Mouse (Mus musculus) hindbrain, embryonic 16.5 days (tissue): ENCODE data around the gene Tcl1b4. TPM values are rescaled to one million over a fixed set of nuclear protein-coding genes. Genes with fewer than 3 reads are reported as not detected.
"Not testable (repeated sequence)": the region's sequence is repeated elsewhere in the genome, so short reads cannot be mapped to it uniquely, and the experiment has no call there.

ENCODE experiments used
- ATAC-seq: fragments of 200-750 bp; cut with Nextera tagmentation; 2 replicates; pipeline ENCODE4 v1.8.0; 2017; ENCODE audit warnings: moderate TSS enrichment, moderate library complexity
- H3K27ac ChIP-seq: fragments of 300-500 bp; sonication (generic); 2 replicates; pipeline ENCODE4 v1.5.1; 2014; ENCODE audit warnings: low read depth, mild to moderate bottlenecking, control low read depth, low read length, moderate library complexity
- H3K27me3 ChIP-seq: fragments of 300-500 bp; sonication (generic); replicated peaks from 2 replicates; pipeline ENCODE4 v1.6.1; 2014; ENCODE audit warnings: low read length; ENCODE audit not compliant: control insufficient read depth, insufficient read depth
- H3K36me3 ChIP-seq: fragments of 300-500 bp; sonication (generic); 2 replicates; pipeline ENCODE4 v1.6.1; 2014; ENCODE audit warnings: mild to moderate bottlenecking, low read length, moderate library complexity, mixed read lengths; ENCODE audit not compliant: control insufficient read depth, insufficient read depth
- H3K4me1 ChIP-seq: fragments of 300-500 bp; sonication (generic); 2 replicates; pipeline ENCODE4 v1.6.1; 2014; ENCODE audit warnings: low read depth, low read length; ENCODE audit not compliant: control insufficient read depth, insufficient read depth
- H3K4me2 ChIP-seq: fragments of 300-500 bp; sonication (generic); 2 replicates; pipeline ENCODE4 v1.6.1; 2014; ENCODE audit warnings: mild to moderate bottlenecking, low read length, control low read depth, moderate library complexity
- H3K4me3 ChIP-seq: fragments of 300-500 bp; sonication (generic); 2 replicates; pipeline ENCODE4 v1.5.1; 2014; ENCODE audit warnings: mild to moderate bottlenecking, low read length, control low read depth, moderate library complexity
- H3K9ac ChIP-seq: fragments of 300-500 bp; sonication (generic); 2 replicates; pipeline ENCODE4 v1.6.1; 2014; ENCODE audit warnings: low read depth, mild to moderate bottlenecking, control low read depth, low read length, moderate library complexity
- H3K9me3 ChIP-seq: fragments of 300-500 bp; sonication (generic); 2 replicates; pipeline ENCODE4 v1.6.1; 2014; ENCODE audit warnings: mild to moderate bottlenecking, low read length, moderate library complexity; ENCODE audit not compliant: control insufficient read depth
- WGBS: fragments of 180-500 bp; shearing (Covaris S2); extraction: QIAGEN DNeasy Blood & Tissue Kit; methylation state at CpG from one replicate; pipeline ENCODE4 v1.1.7; 2014; 5-methylcytosine and 5-hydroxymethylcytosine counted together
- polyA plus RNA-seq: library from polyadenylated mRNA; unstranded; fragments of >200 nt; fragmentation: Nextera tagmentation; extraction: Ambion mirVana; gene quantifications from 2 replicates; pipeline ENCODE4 v1.2.1, GENCODE M21; 2015

The Tcl1b4 gene
- polyA plus RNA-seq: not detected in 2 replicates

- not testable (repeated sequence) for H3K4me3 ChIP-seq, H3K27me3 ChIP-seq, H3K36me3 ChIP-seq, H3K9ac ChIP-seq, H3K4me1 ChIP-seq, H3K4me2 ChIP-seq, H3K9me3 ChIP-seq, H3K27ac ChIP-seq, ATAC-seq
- 75% methylated on average over 1 of the region's 1 CpGs for WGBS
Measured at GRCm38 (mm10) chr12:105201657-105202056, at the start of gene Tcl1b4. TSS of gene Tcl1b4 (plus strand) at chr12:105201957.

GRCm38 (mm10) chr12:105155286-105155685 is 46.5 kb upstream of the Tcl1b4 start:
- 74% methylated on average over 4 of the region's 4 CpGs for whole genome bisulfite sequencing
- H3K9ac ChIP-seq, H3K27ac ChIP-seq, H3K4me1 ChIP-seq, H3K4me3 ChIP-seq, ATAC-seq, H3K9me3 ChIP-seq, H3K4me2 ChIP-seq, H3K36me3 ChIP-seq, H3K27me3 ChIP-seq: not testable (repeated sequence)

GRCm38 (mm10) chr12:105158842-105159241 is 42.9 kb upstream of the Tcl1b4 start:
- ATAC-seq: no peak
- H3K9me3 ChIP-seq: no peaks in the 10 kb centered on the region
- H3K4me1 ChIP-seq: no peaks in the 10 kb centered on the region
- 83% methylated on average over 6 of the region's 6 CpGs for WGBS
- H3K4me2 ChIP-seq: no peak overlapping the region
- no peak overlapping the region for H3K27ac ChIP-seq
- no peak overlapping the region for H3K4me3 ChIP-seq
- no peaks in the 10 kb centered on the region for H3K27me3 ChIP-seq
- no peaks in the 10 kb centered on the region for H3K36me3 ChIP-seq
- no peak overlapping the region for H3K9ac ChIP-seq

GRCm38 (mm10) chr12:105159390-105159789 is 42.4 kb upstream of the Tcl1b4 start, which contains the start of gene Tcl1b1:
TSS of gene Tcl1b1 (plus strand) at chr12:105159690.
- Histone ChIP-seq H3K9ac (no peak within 1 kb of the TSS), H3K36me3 (no peaks in the 10 kb centered on the region), H3K27ac (no peak within 1 kb of the TSS), H3K4me3 (no peak within 1 kb of the TSS), H3K4me1 (no peaks in the 10 kb centered on the region), H3K9me3 (no peaks in the 10 kb centered on the region), H3K27me3 (no peaks in the 10 kb centered on the region), H3K4me2 (no peak within 1 kb of the TSS)
- WGBS: 76% methylated on average over 4 of the region's 4 CpGs
- no peak for ATAC-seq

- no peak overlapping the region for H3K9ac ChIP-seq
- H3K4me2 ChIP-seq: no peak overlapping the region
- no peak for ATAC-seq
- H3K4me1 ChIP-seq: no peaks in the 10 kb centered on the region
- no peaks in the 10 kb centered on the region for H3K27me3 ChIP-seq
- H3K9me3 ChIP-seq: no peaks in the 10 kb centered on the region
- H3K36me3 ChIP-seq: no peaks in the 10 kb centered on the region
- 68% methylated on average over 3 of the region's 3 CpGs for WGBS
- H3K27ac ChIP-seq: no peak overlapping the region
- no peak overlapping the region for H3K4me3 ChIP-seq
Measured at GRCm38 (mm10) chr12:105166734-105167133, 35.0 kb upstream of the Tcl1b4 start.

- WGBS: 86% methylated on average over 2 of the region's 2 CpGs
Measured at GRCm38 (mm10) chr12:105173366-105173765, 28.4 kb upstream of the Tcl1b4 start.

GRCm38 (mm10) chr12:105174318-105174717 is 27.4 kb upstream of the Tcl1b4 start:
- H3K4me1 ChIP-seq, H3K27me3 ChIP-seq, H3K27ac ChIP-seq, H3K36me3 ChIP-seq, H3K4me3 ChIP-seq, H3K9me3 ChIP-seq, H3K4me2 ChIP-seq, H3K9ac ChIP-seq, ATAC-seq: not testable (repeated sequence)
- 37% methylated on average over 2 of the region's 2 CpGs for WGBS

More at GRCm38 (mm10) chr12:105173366-105173765, 28.4 kb upstream of the Tcl1b4 start:
- Histone ChIP-seq H3K9ac (no peak overlapping the region), H3K4me3 (no peak overlapping the region), H3K36me3 (no peaks in the 10 kb centered on the region), H3K27ac (no peak overlapping the region), H3K4me2 (no peak overlapping the region), H3K27me3 (no peaks in the 10 kb centered on the region), H3K4me1 (no peaks in the 10 kb centered on the region), H3K9me3 (no peaks in the 10 kb centered on the region)
- ATAC-seq: no peak

- H3K9me3 ChIP-seq, H3K27ac ChIP-seq, H3K27me3 ChIP-seq, H3K4me2 ChIP-seq, H3K4me3 ChIP-seq, H3K9ac ChIP-seq, ATAC-seq, H3K36me3 ChIP-seq, H3K4me1 ChIP-seq: not testable (repeated sequence)
- 79% methylated on average over 3 of the region's 3 CpGs for WGBS
Measured at GRCm38 (mm10) chr12:105176044-105176443, 25.7 kb upstream of the Tcl1b4 start, which contains the start of gene Tcl1b5. TSS of gene Tcl1b5 (plus strand) at chr12:105176344.

- H3K4me2 ChIP-seq, H3K27me3 ChIP-seq: not testable (repeated sequence)
- WGBS: 78% methylated on average over 4 of the region's 4 CpGs
Measured at GRCm38 (mm10) chr12:105181040-105181644, 20.6 kb upstream of the Tcl1b4 start.

More at GRCm38 (mm10) chr12:105181040-105181644, 20.6 kb upstream of the Tcl1b4 start:
- not testable (repeated sequence) for ATAC-seq, H3K9me3 ChIP-seq, H3K4me1 ChIP-seq, H3K4me3 ChIP-seq, H3K9ac ChIP-seq, H3K36me3 ChIP-seq, H3K27ac ChIP-seq
